Mouse (Mus musculus): ENCODE data around the gene Pou2af1. TPM values are rescaled to one million over a fixed set of nuclear protein-coding genes. Genes with fewer than 3 reads are reported as not detected.

Pou2af1 gene
- polyA plus RNA-seq (2021; fragmentation: Nextera tagmentation), result 0.07 TPM in 1 of 2 replicates, not detected in the other
- long read RNA-seq, experiment 1, result 0 reads
- long read RNA-seq, experiment 2, result 0 reads

GRCm38 (mm10) chr9:51213023-51213728, at the start of gene Pou2af1:
Gene Pou2af1 (plus strand): TSS chr9:51213708.

GRCm38 (mm10) chr9:51165312-51166180, 48.0 kb upstream of the Pou2af1 start, which contains the start of gene Gm32742:
Gene Gm32742 (minus strand): TSS chr9:51165517.

GRCm38 (mm10) chr9:51278500-51279381, 65.2 kb downstream of the Pou2af1 start, which contains the start of gene Colca2:
Gene Colca2 (minus strand): TSS chr9:51278569.

Other genes starting within 250 kb of the Pou2af1 start
- gene Sik2, start 204.6 kb upstream of the Pou2af1 start, polyA plus RNA-seq (2021; fragmentation: Nextera tagmentation), result 10.1 and 11.3 TPM in 2 replicates
- not detected in 2 replicates for gene Btg4, start 152.8 kb upstream of the Pou2af1 start, polyA plus RNA-seq (2021; fragmentation: Nextera tagmentation)
- 5.1 and 6.1 TPM in 2 replicates for gene Layn, start 136.6 kb upstream of the Pou2af1 start, polyA plus RNA-seq (2021; fragmentation: Nextera tagmentation)
- gene 4833427G06Rik, start 111.6 kb upstream of the Pou2af1 start, polyA plus RNA-seq (2021; fragmentation: Nextera tagmentation), result 0.35 TPM in 1 of 2 replicates, not detected in the other
- gene Gm32742, start 48.2 kb upstream of the Pou2af1 start, polyA plus RNA-seq (2021; fragmentation: Nextera tagmentation), result not detected in 2 replicates
- 0.94 and 1.3 TPM in 2 replicates for gene Colca2, start 64.9 kb downstream of the Pou2af1 start, polyA plus RNA-seq (2021; fragmentation: Nextera tagmentation)
- gene 1810046K07Rik, start 115.2 kb downstream of the Pou2af1 start, polyA plus RNA-seq (2021; fragmentation: Nextera tagmentation), result not detected in 2 replicates

Data from left cerebral cortex, adult 6 months (tissue).